Mouse (Mus musculus): ENCODE measurements around the gene Wdr95.
A peak's percentile ranks its signal among the peaks of the same experiment; 100 is the strongest.

Gene Wdr95

DNA sequence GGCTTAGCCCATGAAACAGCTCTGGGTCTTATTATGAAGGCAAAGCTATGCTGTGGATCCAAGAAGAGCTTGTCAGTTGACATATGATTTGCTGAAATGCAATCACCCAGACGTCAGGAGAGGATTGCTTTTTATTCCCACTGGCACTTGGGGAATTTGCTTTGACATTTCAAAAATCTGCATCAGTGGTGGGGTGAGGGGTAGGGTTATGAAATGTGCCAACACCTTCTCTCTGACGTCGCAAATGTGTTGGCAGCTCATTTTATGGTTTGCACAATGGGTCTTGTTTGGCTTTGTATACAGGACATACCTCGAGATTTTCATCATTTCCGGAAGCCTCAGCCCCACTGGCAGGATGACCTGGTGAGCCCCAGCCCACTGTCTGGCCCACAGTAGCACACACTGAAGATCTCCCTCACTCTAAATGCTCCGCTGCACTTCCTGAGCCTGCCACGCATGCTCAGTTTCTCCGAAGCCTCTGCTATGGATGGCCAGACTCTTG is 55.7 kb downstream of the Wdr95 start:
- DNase-seq = no peak

DNA sequence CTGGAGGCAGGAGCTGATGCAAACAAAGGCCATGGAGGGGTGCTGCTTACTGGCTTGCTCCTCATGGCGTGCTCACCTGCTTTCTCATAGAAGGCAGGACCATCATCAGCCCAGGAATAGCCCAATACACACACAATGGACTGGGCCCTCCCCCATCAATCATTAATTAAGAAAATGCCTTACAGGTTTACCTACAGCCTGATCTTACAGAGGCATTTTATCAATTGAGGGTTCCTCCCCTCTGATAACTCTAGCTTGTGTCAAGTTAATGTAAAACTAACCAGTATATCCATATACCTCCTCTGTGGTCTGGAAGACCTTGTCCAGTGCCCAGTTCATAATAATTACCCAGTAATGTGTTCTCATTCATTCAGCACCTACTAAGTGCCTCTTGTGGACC is 56.8 kb downstream of the Wdr95 start:
- DNase-seq = no peak

DNA sequence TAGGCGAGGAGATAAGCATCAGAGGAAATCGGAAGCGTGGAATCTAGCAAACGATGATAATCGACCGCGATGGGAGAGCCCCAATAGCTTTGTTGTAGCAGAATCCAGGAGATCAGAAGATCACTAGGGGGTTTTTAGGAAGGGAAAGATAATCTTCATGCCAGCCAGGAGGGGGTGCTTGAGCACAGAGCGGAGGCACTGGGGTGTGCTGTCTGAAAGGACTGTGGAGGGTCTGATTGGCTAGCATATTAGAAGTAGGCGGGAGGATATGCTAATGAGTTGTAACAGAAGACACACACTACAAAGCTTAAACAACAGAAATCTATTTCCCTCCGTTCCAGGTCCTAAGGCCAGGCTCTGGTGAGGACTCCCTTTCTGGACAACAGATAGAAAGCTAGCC is 57.4 kb downstream of the Wdr95 start:
- DNase-seq = peak; percentile 18

DNA sequence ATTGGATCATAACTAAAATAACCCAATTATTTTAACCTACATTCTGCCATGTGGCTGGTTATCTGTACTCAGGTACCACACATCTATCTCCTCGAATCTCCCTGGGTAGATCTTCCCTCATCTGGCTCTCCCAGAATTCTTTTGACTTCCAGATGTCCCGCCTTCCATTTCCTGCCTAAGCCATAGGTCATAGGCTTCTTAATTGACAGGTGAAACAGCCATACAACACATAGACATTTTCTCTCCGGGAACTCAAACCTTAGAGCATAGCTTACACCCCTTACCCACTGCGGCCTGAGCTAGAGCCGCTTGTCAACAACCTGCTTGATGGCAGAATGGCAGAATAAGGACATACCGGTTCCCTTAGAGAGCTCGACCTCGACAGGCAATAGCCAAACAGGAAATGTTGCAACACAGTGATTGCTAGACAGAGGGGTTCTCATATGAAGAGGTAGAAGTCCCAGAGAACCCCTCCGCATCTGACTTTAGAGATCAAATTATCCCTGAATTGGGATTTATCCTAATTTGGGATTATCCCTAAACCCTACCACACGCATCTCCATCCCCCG is 58.9 kb downstream of the Wdr95 start:
- no peak for DNase-seq

DNA sequence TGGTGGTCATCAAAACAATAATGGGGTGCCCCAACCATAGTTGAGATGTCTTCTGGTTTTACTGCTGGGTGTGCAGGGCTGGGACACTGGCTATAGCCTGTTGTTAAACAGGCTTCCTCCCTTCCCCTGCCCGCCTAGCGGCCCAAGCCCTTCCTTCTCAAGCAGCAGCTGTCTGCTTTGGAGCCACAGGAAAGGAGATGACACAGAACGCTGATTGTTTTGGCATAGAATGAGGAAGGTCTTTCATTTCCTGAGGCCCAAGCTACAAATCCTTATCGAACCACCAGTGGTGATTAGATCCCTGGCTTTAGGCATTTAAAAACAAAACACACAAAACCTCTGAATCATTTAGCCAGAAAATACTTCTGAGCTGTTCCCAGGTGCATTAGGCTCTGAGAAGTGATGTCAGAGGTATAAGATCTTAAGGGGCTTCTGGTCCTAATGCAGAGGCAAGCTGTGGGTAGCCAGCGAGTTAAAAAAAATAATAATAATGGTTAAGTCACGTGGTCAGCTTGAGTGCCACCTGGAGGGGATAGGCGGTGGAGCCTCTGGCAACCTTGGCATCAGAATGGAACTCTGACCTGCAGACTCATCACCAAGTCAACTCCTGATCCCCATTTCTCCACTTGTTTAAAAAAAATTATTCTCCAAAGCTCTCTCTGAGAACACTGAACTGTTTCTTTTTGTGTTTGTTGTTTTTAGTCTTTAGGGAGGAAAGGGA is 60.5 kb downstream of the Wdr95 start:
- peak; percentile 25 for DNase-seq

DNA sequence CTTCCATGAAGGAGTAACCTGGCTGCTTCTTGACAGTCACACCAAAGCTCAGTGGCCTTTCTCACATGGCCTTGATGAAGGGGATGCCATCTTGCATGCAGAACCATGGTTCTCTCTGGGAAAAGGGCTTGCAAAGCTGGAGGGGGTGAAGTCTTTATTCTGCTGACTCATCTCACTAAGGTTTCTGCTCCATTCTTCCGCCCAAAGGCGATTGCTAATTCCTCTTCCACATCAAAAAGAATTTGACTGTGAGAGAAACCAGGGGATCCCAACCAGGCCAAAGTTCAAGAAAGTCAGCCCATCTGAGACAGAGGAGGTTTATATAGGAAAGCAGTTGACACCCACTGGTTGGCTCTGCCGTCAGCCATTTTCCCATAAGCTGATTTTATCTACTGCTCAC is 61.5 kb downstream of the Wdr95 start:
- no peak for DNase-seq

DNA sequence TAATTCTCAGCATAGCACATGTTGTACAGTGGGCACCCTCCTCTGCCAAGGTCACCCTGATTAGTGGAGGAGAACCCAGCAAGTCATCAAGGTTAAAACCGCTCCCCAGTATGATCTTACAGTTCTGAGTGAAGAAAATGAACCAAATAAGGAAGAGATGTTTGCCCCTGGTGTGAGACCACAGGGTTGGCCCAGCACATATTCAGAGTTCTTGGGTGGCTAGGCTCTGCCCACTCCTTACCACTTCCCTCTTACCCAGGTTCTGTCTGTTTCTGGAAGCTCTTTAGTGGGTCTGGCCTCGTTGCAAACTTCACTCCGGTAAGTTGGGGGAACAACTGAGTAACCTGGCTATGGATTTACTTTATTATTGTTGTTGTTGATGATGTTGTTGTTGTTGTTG is 65.7 kb downstream of the Wdr95 start:
- DNase-seq = no peak

DNA sequence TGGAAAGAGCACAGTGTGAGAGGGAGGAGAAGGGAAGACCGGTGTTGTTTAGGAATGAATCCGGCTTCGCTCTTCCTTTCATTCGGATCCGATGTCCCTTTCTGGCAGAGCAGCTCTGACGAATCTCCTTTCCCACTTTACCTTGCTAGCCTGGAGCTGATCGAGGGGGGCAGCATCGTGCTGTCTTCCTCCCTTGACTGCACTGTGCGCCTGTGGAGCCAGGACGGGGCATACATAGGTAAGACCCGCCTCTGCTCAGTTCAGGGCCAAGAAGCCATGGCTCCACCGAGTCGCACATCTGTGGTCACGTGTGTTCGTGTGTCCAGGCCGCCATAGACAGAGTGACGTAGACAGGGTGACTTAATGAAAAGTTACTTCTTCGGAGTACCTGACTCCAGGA is 68.9 kb downstream of the Wdr95 start:
- no peak for DNase-seq

DNA sequence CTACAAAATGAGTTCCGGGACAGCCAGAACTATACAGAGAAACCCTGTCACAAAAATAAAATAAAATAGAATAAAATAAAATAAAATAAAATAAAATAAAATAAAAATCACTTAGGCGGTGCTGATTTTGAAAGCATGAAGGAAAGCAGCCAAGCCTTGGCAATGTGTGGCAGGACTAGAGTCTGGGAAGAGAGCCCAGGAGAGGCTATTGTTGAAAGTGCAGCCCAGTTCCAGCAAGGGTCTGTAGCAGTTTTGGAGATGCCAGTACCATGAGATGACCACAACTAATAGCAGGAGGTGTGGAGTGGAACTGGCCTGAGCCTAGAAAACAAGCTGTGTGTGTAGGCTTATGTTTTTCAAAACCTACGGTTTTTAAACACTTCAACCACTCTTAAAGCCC is 73.5 kb downstream of the Wdr95 start:
- DNase-seq = no peak

DNA sequence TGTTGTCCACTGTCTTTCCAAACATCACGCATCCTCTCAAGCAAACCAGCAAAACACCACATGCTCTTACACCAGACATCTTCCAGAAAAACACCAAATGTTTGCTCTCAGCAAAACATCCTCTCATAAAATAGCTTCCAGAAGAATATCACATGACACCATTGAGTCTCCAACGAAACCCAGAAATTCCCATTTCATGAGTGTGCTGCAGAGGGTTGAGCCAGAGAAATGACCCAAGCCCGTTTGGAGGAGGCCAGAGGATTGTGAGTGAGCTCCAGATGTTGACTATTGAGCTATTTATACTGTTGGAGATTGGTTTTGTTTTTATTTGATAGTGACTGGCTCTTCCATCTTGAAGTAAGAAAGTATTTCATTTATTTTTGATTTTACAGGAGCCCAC is 74.8 kb downstream of the Wdr95 start:
- no peak for DNase-seq

DNA sequence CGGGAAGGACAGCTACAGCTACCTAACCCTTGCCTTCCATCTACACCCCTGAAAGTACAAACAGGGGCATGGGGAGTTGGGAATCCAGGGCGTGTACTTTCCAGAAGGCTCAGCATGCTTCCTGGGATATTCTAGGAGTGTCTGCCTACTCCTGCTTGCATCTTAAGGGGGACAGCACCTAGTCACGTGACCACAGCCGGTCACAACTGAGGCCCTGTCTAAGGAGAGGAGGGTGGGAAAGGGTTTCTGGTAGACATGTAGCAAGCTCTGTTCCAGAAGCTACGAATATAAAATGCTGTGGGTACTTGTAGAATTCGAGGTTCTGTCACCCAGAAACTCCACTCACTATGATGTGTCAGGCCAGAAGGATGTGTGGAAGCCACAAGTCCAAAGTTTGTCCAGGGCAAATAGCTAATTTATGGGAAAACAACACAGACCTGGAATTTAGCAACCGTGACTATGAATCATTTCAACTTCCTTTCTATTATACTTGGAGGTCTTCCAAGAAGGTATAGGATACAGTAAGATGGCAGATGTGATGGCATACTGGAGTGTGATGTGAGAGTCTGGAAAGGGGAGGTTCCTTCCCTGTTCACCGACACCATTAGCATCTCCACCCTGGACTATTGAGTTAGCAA is 78.7 kb downstream of the Wdr95 start:
- no peak for DNase-seq

DNA sequence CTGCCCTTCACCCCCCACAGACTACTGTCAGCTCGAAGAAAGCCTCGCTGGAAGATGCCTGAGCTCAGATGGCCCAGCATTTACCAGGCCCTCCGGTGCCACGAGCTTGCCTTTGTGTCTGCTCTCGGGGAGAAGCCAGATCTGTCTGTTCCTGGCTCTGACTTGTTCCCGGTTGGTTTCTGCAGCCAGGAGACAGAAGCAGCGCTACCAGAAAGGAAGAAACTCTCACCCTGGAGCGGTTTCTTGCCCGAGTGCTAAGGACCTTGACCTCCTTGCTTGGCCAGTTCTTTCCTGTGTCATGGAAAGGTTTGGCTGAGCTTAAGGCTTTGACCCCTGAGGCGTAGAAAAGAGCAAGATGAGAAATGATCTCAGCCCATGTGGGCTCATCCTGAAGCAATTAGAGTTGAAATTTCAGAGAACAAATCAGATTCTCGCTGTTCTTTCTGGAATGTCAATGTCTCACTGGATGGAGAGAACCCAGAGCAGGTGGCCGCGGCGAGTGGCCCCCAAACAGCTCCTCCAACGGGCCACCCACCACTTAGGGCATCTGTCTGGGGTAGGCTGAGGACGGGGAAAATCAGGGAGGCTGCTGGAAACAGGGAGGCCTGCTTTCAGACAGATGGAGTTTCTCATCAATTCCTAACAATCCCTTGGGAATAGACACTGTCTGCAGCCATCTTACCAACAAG is 83.1 kb downstream of the Wdr95 start:
- DNase-seq = no peak

DNA sequence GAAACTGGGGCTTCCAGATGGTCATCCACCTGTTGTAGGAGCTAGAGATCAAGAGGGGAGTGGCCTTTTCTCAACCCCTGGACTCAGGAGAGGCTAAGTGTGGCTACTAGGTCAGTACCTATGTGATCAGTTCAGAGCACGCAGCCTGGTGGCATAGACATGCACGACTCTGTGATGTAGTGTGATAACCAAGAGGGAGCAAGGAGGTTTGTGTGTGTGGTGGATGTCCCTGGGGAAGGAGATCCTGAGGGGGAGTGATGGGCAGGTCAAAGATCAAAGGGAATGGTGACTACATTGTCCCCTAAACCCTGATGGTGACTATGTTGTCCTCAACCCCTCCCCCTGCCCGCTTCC is 83.7 kb downstream of the Wdr95 start:
- DNase-seq = no peak

DNA sequence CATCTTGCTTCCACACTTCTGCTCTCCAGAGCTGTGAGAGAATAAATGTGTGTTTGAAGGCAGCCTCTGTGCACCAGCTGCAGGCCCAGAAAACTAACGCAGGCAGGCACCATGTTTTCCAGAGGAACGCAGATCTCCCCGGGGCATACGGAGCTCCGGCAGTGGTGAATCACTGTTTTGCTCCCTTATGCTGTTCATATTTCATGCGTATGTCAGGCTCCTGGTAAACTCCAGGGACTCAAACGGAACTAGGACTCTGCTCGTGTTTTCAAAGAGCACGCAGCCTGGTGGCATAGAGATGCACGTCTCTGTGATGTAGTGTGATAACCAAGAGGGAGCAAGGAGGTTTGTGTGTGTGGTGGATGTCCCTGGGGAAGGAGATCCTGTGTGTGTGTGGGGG is 84.3 kb downstream of the Wdr95 start:
- DNase-seq = no peak

DNA sequence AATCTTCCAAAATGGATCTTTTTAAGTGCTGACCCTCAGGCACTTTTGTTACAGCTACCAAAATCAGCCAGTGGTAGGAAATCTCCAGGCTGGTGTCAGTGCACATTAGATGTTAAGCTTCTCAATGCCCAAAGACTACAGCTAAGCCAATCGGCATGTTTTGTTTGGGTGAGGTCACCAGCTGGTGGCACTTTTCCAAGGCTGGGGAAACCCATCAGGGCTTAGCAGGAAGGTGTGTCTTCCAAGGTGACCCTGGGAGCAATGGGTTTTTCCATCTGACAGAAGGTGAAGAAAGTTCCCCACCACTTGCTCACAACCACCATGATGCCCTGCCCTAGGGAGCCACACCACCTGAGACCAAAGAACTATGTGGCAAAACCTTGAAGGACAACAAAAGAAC is 87.7 kb downstream of the Wdr95 start:
- no peak for DNase-seq

DNA sequence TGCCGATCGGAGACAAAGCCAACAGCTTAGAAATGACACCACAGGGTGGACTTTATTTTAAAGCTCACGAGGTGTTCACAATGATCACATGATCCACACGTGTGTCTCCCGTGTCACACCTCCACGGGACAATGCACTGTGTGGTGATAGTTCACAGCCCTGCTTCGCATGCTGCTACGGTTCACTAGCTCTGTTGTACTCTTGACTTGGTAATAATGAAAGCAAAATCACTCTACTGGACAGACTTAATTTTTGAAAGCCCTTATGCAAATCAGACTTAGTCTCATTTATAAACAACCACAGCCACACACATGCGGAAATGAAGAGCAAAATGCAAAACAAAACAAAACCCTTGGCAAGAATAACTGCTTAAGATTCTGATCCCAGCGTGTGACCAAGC is 88.3 kb downstream of the Wdr95 start:
- no peak for DNase-seq

DNA sequence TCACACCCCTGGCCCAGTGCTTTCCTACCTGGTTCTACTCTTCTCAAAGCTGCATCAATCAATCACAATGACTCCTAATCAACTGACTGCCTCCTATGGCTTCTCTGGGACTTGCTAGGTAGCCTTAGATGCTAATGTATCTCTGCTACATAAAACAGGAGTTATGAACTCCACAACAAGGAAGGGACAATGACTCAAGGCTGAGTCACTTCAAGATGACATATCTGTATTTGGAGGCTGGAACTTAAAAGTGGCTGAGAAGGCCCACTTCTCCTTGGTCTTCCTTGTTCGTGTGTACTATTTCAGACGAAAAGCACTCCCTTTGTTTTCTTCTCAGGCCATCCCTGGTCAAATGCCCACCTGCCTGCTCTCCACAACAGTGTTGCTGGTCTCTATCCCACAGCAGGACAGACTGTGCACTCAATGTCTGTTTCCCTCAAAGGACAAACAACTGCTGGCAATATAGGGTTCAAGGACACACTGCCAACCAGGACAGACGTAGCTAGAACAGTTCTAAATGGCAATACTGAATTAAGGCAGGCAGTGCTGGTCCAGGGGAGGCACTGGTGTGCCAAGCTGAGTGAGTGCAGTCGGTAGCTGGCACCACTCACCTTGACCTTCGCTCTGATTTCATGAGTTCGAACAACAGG is 89.4 kb downstream of the Wdr95 start:
- no peak for DNase-seq

DNA sequence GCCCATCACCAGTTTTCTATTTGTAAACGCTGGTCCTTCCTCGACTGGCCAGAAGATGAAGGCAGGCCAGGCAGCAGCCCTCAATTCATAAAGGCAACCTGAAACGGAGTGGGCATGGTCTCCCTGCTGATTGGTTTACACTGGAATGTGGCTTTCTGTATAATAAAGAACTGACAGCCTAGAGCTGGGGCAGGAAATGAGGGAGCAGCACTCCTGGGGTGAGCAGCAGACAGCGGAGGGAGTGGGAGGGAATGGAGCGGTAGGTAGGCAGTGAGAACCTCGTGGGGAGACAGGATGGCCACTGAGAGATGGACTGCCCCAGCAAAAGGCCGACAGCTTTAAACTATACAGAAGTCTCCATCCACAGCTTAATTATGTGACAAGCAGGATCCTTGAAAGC is 93.7 kb downstream of the Wdr95 start:
- no peak for DNase-seq

DNA sequence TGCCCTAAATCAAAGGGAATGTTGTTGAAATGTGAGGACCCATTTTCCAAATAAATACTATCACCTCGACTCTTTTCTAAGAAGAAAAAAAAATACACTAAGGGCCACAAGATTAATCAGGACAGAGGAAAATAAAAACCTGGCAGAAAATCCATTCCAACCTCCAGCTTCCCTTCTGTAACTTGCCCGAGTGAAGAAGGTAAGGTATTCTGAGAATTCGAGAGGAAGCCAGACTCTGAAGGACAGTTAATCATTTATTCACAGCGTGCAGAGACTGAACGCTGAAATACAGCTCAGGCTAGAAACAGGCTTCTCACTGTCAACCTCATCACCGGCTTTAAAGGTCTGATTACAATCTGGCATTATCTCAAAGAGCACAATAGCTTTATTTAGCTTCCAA is 94.2 kb downstream of the Wdr95 start:
- no peak for DNase-seq

DNA sequence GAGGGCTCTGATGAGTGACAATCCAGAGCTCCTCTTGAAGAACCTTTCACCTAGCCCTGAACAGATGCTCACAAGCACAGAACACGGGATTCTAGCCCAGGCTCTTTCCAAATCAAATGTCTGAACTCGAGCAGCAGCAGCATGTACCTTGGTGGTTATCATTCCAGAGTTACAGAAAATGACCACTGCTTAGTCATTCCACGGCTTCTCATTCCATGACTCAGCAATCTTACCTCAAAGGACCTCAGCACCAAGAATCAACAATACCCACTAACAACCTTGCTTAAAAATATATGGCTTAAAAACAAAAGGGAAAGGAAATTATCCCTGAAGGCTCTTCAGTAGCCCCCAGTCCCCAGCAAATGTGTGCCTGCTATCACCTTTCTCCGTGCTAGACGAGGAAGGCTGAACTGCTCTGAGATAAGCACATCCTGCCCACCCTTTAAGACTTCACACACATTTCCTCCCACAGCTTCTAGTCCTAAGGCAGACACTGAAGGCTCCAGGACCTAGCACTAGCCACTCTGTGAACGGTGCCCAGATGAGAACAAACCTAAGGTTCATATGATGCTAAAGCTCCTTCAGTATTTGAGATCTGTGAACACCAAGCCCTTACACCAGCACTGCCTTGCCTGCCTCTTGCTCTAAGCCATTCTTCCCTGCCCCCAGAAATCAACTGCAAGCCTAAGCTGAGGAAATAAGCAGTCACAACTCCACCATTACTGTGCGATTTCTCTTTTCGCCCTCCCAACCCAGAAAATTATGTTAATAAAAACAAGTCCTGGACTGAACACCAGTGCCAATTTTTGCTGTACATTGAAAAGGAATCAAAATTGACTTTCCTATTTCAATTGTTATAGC is 95.6 kb downstream of the Wdr95 start:
- peak; percentile 52 for DNase-seq

DNA sequence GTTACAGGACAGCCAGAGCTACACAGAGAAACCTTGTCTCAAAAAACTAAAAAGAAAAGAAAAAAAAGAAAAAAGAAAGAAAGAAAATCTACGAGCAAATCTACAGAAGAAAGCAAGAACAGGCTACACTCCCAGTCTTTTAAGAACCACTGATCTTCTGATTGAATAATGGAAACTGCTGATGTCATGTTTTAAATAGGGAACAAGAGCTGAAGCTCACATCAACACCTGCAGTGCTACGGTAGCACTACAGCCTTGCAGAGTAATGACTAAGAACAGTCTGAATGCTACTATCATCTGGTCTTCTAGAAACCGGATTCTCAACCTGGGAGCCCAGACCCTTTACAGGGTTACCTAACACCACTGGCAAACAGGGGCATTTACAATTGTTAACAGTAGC is 97.1 kb downstream of the Wdr95 start:
- DNase-seq = no peak

DNA sequence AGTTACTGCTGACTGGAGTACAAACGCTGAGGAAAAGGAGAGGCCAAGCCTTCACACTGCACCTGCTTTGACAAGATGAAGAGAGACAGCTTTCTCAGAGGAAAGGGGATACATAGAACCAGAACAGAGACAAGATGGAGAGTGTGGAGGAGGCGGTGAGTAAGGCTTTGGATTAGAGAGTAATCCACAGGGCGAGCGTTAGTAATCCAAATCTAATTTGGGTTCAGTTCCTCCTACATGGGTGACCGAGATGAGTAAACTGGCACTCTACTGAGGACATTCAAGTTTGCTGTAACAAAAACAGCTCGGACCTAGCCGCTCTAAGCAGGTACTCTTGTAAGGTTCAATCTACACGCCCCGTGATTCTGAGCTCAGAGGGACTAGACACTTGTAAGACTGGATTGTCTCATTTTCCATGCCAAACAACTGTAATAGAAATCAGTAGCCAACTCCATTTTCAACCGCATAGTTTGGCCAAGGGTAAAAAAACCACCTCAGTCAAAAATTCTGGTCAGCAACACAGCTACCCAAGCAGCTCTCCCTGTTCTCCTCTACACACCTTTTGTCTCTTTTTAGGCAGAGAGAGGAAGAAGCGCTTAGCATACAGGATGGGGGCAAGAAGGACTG is 106.0 kb downstream of the Wdr95 start:
- DNase-seq = no peak

All from liver (tissue).